Mouse (Mus musculus) inflammation-experienced regulatory T-cells, adult 16 weeks (primary cell): ENCODE results near the gene Naip1. TPM values are rescaled to one million over a fixed set of nuclear protein-coding genes. Genes with fewer than 3 reads are reported as not detected.

Experiments
- polyA plus RNA-seq: library from polyadenylated mRNA; unstranded; fragments of 100-300 nt; shearing (Covaris generic); gene quantifications from one replicate; pipeline ENCODE4 v1.2.1, GENCODE M21; 2017

Naip1 gene
- 0.10 TPM for polyA plus RNA-seq

DNA sequence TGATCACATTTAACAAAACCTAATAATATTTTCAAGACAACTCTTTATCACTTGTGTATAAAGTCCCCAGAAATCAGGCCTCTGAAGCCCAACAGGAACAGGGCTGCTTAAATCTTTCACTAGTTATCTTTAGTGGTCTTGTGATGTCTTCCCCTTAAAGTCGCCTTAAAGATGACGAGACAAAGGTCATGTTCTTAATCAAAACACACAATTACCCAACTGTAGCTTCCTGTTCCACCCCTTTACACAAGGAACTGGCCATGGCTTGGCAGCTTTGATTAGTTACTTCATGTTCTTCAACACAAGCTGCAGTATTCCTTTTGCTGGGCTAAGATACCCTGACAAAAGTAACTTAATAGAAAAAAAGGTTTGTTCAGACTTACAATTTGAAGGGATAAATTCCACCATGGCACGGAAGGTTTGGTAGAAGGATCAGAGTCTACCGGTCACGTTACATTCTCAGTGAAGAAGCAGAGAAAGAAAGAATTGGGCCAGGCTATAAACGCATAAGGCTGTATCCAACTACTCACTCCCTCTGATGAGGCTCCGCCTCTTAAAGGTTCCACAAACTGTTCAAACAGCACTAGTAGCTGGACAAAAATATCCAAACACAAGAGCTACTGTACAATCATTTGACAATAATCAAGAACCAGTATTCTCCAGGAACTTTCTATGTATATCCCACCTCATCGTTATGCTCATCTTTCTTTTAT, at the start of gene Naip1:
Naip1 (minus strand) TSS at position 455 of the 713 bp plus-strand sequence.

DNA sequence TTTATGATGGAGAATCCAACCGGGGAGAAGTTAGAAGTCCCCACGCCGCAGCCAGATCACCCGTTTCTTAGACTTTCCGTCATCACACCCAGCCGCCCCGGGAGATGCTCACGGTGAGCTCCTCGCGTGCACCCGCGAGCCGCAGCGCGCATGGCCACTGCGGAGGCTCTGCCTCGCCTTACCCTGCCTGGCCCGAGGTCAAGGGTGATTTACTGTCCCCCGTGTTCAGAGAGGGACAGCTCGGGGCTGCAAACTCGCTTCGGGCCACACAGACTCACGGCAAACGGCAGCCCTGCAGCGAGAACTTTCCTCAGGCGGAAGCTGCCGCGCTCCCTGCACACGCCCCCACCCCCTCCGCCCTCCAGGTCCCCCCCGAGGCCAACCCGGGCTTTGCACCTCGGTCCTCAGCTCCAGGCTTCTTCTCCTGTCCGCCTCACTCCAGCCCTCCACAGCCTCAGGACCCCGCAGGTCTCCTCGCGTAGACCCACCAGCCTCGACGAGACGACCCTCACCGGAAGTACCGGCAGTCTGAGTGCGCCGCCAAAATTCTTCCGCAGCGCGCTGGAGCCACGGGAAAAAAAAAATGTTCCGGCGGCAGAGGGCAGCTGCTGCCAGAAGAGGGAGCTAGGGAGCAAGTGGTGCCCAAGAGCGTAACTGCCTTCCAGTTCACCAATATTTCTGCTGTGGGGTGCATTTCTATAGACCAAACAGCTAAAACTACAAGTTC, 39.6 kb upstream of the Naip1 start, which contains the start of gene Gtf2h2:
Gtf2h2 (minus strand) TSS at position 519 of the 727 bp plus-strand sequence.

Other genes with a start within 250 kb of the Naip1 start
- gene Naip5, start 206.5 kb downstream of the Naip1 start, polyA plus RNA-seq: 32.0 TPM
- 13.7 TPM for gene Naip6, start 135.2 kb downstream of the Naip1 start, polyA plus RNA-seq
- gene Gtf2h2, start 39.7 kb upstream of the Naip1 start, polyA plus RNA-seq: 58.4 TPM
- gene Ocln, start 99.8 kb upstream of the Naip1 start, polyA plus RNA-seq: 1.7 TPM
- gene Marveld2, start 164.1 kb upstream of the Naip1 start, polyA plus RNA-seq: 9.2 TPM
- gene Ak6, start 198.1 kb upstream of the Naip1 start, polyA plus RNA-seq: 134 TPM
- 28.7 TPM for gene Rad17, start 198.2 kb upstream of the Naip1 start, polyA plus RNA-seq
- gene Taf9, start 198.7 kb upstream of the Naip1 start, polyA plus RNA-seq: 8.3 TPM
- gene Ccdc125, start 216.8 kb upstream of the Naip1 start, polyA plus RNA-seq: 27.9 TPM